Mouse (Mus musculus) common myeloid progenitor, adult 5-6 weeks (primary cell): ENCODE measurements around the gene Dnah11. TPM values are rescaled to one million over a fixed set of nuclear protein-coding genes. Genes with fewer than 3 reads are reported as not detected.

Experiments
- ATAC-seq: replicated peaks from 2 replicates; pipeline ENCODE4 v1.8.0; 2016; ENCODE audit warnings: low read depth, mild to moderate bottlenecking, moderate TSS enrichment, inconsistent platforms; ENCODE audit not compliant: poor library complexity, severe bottlenecking
- total RNA-seq: library from RNA; stranded (forward); fragments of 200-1000, 187-1606 nt; gene quantifications from 2 replicates; pipeline ENCODE4 v1.2.3, GENCODE M21; 2017

The Dnah11 gene
- total RNA-seq, result 0.29 and 0.32 TPM in 2 replicates

- ATAC-seq, result peak; percentile 100
These were observed at the start of gene Dnah11 for GRCm38 (mm10) chr12:118198386-118199093. Gene Dnah11, minus strand, starts transcription at chr12:118199043.

DNA sequence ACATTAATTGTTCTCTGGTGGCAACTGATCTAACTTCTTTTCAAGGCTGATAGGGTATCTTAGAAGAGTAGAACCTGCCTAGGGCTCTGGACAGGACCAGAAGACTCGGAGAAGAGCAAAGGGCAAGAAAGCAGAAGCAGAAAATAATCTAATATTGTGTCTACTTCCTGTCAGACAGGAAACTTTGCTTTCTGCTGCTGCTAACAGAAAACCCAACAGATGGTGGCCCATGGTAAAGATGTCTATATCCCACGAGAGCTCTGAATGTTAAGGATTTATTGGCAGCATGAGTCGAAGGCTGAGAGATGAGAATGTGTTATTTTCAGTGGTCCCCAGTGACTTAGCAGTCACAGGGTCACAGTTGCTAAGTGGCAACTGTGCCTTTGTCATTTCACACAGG, 22.3 kb upstream of the Dnah11 start:
- peak; percentile 83 for ATAC-seq

DNA sequence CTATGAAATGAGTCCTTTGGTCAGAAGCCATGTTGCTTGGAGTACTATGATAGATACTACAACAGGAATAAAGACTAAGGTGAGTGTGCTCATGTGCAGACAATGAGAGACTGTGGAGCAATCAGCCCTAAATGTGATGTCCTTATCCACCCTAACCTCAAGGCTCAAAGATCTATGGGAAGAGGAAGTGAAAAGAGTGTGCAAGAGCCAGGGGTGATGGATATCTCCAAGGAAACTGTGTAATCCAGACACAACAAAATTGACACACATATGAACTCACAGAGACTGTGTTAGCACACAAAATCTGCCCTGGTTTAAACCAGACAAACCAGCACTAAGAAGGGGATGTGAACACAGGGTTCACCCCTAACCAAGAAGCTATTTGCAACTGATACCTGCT, 21.2 kb upstream of the Dnah11 start:
- ATAC-seq, result peak; percentile 69

DNA sequence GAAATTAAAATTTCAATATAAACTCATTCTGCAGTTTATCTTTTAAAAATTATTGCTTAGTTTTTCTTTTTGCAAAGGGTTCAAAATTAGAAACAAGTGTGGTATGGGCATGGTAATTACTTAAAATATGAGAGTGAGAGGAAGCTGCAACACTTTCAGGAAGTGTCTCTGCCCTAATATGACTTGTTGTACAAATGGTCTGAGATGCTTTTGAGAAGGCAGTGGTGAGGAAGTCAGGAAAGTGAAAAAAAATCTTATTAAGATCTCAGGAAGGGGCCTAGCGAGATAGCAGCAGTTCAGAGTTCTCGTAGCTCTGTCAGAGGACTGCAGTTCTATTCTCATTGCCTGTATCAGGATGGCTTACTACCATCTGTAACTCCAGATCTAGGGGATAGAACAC, 13.3 kb upstream of the Dnah11 start:
- peak; percentile 52; the same call in 1 of the 2 replicates for ATAC-seq

DNA sequence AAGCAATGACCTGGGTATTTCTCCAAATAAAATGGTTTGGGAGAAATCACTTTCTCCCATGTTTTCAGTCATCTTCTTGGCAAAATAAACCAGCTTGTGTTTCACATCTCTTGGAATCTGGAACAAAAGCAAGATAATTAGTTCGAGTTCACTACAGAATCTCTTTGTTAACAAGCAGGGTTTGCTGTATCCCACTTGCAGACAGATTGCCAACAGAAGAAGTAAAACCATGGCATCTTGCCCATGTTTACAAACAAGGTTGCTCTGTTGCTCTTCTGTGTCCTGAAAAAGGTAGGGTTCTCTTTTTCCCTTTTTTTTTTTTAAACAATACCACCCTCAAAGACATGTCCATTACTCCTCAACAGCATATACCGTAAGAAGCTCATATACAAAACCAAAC, 2.3 kb downstream of the Dnah11 start:
- no peak for ATAC-seq

DNA sequence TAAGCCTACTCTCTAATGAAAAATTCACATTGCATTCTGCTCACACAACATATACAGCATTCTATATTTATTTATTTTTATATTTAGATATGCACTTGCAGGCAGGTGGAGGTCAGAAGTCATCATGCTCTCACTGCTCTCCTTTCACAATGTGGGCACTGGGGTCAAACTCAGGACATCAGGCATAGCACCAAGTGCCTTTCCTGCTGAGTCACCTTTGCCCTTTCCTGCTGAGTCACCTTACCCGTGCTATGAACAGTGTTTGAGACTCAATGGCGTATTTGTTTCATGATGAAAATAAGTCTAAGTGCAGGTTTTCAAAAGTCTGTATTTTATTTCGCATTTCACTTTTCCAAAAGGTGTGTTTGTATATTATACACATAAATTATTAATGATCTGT, 9.3 kb downstream of the Dnah11 start:
- ATAC-seq, result peak; percentile 48

- ATAC-seq, result no peak
These were observed 11.2 kb downstream of the Dnah11 start for GRCm38 (mm10) chr12:118187663-118188062.

DNA sequence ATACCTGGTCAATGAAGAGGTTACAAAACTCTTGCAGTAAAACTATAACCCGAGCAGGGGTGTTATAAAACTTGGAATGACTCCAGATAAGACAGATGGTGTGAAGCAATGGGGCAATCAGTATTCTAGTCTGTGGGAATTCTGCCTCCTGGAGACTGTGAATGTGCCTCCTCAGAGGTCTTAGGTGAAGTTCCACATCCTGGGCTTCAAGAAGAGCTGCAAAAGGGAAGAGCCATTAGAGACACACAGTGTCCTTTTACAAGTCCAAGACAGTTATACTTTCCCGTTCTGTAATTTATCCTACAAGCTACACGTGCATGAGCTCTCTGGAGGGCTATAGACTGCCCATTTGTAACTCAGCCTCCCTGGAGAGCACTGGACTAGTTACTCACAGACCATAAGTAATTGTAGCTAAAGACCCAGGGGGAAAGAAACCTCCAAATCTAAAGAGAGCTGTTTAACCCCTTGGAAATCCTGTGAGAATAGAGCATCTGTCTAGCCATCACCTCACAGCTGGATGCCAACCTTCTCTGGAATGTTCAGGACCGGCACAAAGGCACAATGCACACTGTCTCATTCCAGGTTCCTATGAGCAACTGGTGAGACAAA, 11.9 kb downstream of the Dnah11 start:
- ATAC-seq, result no peak

DNA sequence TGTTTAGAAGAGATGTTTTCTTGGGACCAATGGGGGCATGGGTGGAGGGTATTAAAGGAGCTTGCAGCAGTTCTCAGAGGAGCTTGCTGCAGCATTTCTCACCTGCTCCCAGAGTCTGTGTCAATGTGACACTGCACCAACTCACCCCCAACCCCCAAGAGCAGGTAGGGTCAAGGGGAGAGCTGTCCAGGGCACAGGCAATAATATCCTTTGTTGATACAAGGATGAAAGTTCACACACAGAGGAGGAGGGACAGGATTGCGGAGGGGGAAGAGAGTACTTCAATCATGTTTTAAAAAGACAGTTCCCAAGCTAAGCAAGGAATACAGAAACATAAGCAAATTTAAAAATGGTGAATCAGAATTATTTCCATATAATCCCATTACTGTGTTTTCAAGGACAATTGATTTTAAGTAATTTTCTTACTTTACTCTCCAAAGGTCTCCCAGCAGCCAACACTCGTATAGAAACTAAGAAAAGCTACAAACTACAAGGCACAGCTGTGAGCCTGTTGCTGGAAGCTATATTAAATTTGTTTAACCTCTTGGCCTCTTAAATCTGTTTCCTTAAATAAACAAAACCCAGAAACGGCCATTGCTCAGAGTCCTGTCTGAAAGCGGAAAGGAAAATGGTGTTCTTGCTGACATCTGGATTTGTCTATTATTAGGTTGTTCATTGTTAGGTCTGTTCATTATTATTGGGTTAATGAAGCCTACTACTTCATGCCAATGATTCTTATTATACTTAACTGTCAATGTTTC, 12.5 kb downstream of the Dnah11 start:
- ATAC-seq, result no peak

DNA sequence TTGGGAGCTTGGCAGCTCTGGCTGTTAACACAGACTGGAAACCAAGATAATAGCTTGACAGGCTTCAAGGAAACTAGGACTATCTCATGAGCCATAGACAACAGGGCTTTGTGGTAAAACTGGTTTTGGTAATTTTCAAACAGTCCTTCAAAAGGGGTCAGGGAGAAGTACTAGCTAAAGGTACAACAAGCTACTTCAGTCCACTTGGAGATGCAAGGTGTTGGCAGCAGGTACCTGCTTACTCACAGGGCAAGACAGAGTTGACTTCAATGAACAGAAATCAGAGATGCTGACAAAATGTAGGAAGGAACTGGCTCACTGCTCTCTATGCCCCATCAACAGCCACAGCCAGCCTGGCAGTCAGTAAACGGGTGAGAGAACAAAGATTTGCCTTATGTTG, 14.1 kb downstream of the Dnah11 start:
- ATAC-seq, result peak; percentile 69

GRCm38 (mm10) chr12:118177756-118178155, 21.1 kb downstream of the Dnah11 start:
- no peak for ATAC-seq

GRCm38 (mm10) chr12:118164785-118165184, 34.1 kb downstream of the Dnah11 start:
- ATAC-seq, result no peak

DNA sequence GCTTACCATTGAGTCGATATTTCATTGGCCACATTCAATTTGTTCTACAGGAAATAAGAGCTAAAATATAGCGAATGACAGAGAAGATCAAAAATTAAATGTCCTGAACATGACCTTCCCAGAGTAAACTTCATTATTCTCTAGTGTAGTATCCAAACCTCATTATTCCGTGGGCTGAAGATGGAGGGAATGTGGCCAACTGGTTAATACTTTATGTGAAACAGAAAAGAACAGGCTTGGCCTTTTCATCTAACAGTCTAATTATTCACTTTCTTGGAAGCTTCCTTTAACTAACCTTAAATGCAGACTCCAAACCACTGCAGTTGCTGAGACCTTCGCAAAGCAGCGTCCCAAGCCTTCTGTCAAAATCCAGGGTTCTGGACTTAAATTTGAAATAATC, 41.9 kb downstream of the Dnah11 start:
- ATAC-seq, result no peak

GRCm38 (mm10) chr12:118147521-118148033, 51.3 kb downstream of the Dnah11 start:
- no peak for ATAC-seq

DNA sequence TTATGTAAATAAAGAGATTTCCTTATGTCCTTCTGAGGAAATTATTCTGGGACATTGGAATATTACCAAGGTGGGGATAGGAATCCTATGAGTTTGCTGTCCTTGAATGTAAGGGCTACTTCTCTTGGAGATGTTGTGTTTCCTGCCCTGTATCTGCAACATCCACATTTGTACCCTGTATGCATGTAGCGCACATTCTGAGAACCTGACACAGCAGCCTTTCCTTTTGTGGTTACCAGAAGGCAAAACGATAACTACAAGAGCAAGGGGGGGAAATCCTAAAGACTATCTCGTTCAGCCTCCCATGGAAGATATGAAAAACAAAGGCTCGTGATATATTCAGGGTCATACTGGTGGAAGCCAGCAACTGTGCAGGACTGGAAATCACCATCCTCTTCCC, 70.7 kb downstream of the Dnah11 start:
- ATAC-seq, result peak; percentile 90

DNA sequence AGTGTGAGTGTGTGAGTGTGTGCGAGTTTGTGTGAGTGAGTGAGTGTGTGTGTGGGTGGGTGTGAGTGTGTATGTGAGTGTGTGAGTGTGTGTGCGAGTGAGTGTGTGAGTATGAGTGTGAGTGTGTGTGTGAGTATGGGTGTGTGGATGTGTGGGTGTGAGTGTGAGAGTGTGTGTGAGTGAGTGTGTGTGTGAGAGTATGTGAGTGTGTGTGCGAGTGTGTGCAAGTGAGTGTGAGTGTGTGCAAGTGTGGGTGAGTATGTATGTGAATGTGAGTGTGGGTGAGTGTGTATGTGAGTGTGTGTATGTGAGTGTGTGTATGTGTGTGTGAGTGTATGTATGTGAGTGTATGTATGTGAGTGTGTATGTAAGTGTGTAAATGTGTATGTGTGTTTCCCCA, 79.2 kb downstream of the Dnah11 start:
- ATAC-seq, result no peak

GRCm38 (mm10) chr12:118112599-118112998, 86.2 kb downstream of the Dnah11 start:
- ATAC-seq, result no peak

DNA sequence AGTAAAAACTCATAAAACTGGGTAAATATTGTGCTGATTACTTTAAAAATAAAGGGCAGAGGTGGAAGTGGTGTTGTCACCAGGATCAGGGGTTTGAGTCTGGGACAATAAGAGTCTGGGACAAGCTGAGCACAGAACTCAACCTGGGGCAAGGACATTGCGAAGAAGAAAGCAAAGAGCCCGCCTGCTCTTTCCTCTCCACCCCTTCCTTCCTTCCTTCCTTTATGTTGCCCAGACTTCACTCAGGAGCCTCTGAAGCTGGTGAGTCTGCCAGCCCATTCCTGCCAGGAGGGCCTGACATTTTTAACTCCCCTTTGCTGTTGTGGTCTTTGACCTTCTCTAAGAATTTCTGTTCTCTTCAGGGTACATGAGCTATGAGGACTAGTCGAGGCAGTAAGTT, 86.9 kb downstream of the Dnah11 start:
- no peak for ATAC-seq

- ATAC-seq, result no peak
These were observed 91.1 kb downstream of the Dnah11 start for GRCm38 (mm10) chr12:118107719-118108118.

- ATAC-seq, result no peak
These were observed 94.3 kb downstream of the Dnah11 start for GRCm38 (mm10) chr12:118104520-118104919.

- no peak for ATAC-seq
These were observed 99.1 kb downstream of the Dnah11 start for GRCm38 (mm10) chr12:118099694-118100093.
